Comparison of ENCODE assay signal across 10 mouse cellular contexts in the genomic region with DNA sequence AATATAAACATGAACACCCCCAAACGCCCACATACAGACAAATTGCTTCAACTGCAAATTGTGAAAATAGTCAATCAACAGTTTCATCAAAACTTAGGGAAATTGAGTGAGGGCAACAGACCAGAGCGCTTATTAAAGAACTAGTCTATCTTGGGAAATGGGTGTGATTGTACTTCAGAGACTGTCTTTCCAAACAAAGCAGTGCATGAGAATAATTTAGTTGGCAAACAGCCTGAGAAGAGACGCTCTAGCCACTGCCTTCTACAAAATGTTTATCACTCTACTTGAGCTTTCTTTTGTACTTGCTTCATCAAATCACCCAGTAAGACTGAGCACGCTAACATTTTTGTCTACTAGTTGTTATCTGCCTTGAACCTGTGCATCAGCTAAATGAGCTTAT.
DNase-seq lines count a peak whose midpoint lies in the region; ATAC-seq and TF ChIP-seq lines count a peak whose summit lies in the region.
"Had no signal": no experiment of that assay in that cellular context is flagged by ENCODE, and none has a peak within 500 bp of the region (broad histone marks: within the 10 kb centered on the region; RNA-seq: fewer than 3 reads in every experiment).

No protein-coding gene starts in this region.

- intact Hi-C loops in heart, postnatal 14 days (cut with DNase I) = loop anchor here (5.0 to 10.0 kb wide), 2 partner anchors 579 to 1436 kb away; partner anchors contain the start of gene Dach1

- H3K36me3 ChIP-seq in heart, postnatal 0 days (replicated peaks; ENCODE audit: control insufficient read depth, insufficient read depth, low read length) = no peaks in the 10 kb centered on the region
- H3K36me3 ChIP-seq in forebrain, embryonic 16.5 days (ENCODE audit: control insufficient read depth, insufficient read depth) = no peaks in the 10 kb centered on the region
- H3K36me3 ChIP-seq in limb, embryonic 15.5 days = no peaks in the 10 kb centered on the region
- no peaks in the 10 kb centered on the region for H3K36me3 ChIP-seq in neural tube, embryonic 15.5 days
- H3K36me3 ChIP-seq: liver, embryonic 12.5 days had no signal

- no peak for TF ChIP-seq EP300 in heart, postnatal 0 days (IDR thresholded peaks at IDR 0.05; ENCODE audit: low read depth)

- no peak for ATAC-seq in heart, postnatal 0 days (ENCODE audit: insufficient read depth, low read depth)
- peak; percentile 43 for ATAC-seq in forebrain, embryonic 16.5 days
- no peak for ATAC-seq in limb, embryonic 15.5 days (ENCODE audit: insufficient number of reproducible peaks, low FRiP score, low TSS enrichment, low read depth)
- no peak for ATAC-seq in neural tube, embryonic 15.5 days (ENCODE audit: low FRiP score)
- ATAC-seq: liver, embryonic 12.5 days; Patski had no signal

- 0 out of 2 replicates have a peak overlapping the region, but pooled peaks have one; percentile 45 for H3K27ac ChIP-seq in heart, postnatal 0 days (ENCODE audit: low read depth)
- no peak overlapping the region for H3K27ac ChIP-seq in forebrain, embryonic 16.5 days (ENCODE audit: low read length)
- H3K27ac ChIP-seq in limb, embryonic 15.5 days = 0 out of 2 replicates have a peak overlapping the region, but pooled peaks have one; percentile 22
- no peak overlapping the region for H3K27ac ChIP-seq in neural tube, embryonic 15.5 days (replicated peaks)
- H3K27ac ChIP-seq: liver, embryonic 12.5 days had no signal

- TF ChIP-seq CTCF in heart, postnatal 0 days (IDR thresholded peaks at IDR 0.05; ENCODE audit: low read depth) = no peak

- 49% methylated on average over 4 of the region's 4 CpGs for WGBS in heart, postnatal 0 days
- WGBS in forebrain, embryonic 16.5 days = 14% methylated on average over 4 of the region's 4 CpGs
- 55% methylated on average over 4 of the region's 4 CpGs for WGBS in limb, embryonic 15.5 days
- 35% methylated on average over 4 of the region's 4 CpGs for WGBS in neural tube, embryonic 15.5 days

- no peaks in the 10 kb centered on the region for H3K9me3 ChIP-seq in heart, postnatal 0 days (replicated peaks; ENCODE audit: control insufficient read depth, low read length)
- no peaks in the 10 kb centered on the region for H3K9me3 ChIP-seq in forebrain, embryonic 16.5 days (ENCODE audit: control insufficient read depth, low read length)
- H3K9me3 ChIP-seq in limb, embryonic 15.5 days = no peaks in the 10 kb centered on the region
- no peaks in the 10 kb centered on the region for H3K9me3 ChIP-seq in neural tube, embryonic 15.5 days (replicated peaks)
- H3K9me3 ChIP-seq: liver, embryonic 12.5 days had no signal

- no peaks in the 10 kb centered on the region for H3K27me3 ChIP-seq in heart, postnatal 0 days (ENCODE audit: control insufficient read depth, insufficient read depth, low read length)
- H3K27me3 ChIP-seq in forebrain, embryonic 16.5 days (replicated peaks; ENCODE audit: control insufficient read depth, insufficient read depth, low read length) = peaks cover 7% of the 10 kb centered on the region
- H3K27me3 ChIP-seq in limb, embryonic 15.5 days = no peaks in the 10 kb centered on the region
- no peaks in the 10 kb centered on the region for H3K27me3 ChIP-seq in neural tube, embryonic 15.5 days (replicated peaks)
- H3K27me3 ChIP-seq: liver, embryonic 12.5 days; Patski had no signal

- DNase-seq in heart, postnatal 0 days (ENCODE audit: low spot score) = no peak
- DNase-seq in heart, postnatal 14 days = no peak
- no peak for DNase-seq in kidney, adult 9 months
- no peak for DNase-seq in right cerebral cortex, postnatal 36 days (ENCODE audit: low spot score in 2 of 2)
- no peak for DNase-seq in cerebellum, postnatal 25 days

- no peak overlapping the region for H3K9ac ChIP-seq in heart, postnatal 0 days (replicated peaks; ENCODE audit: low read depth, low read length)
- no peak overlapping the region for H3K9ac ChIP-seq in forebrain, embryonic 16.5 days (replicated peaks; ENCODE audit: low read depth, low read length)
- H3K9ac ChIP-seq in limb, embryonic 15.5 days = no peak overlapping the region
- no peak overlapping the region for H3K9ac ChIP-seq in neural tube, embryonic 15.5 days (replicated peaks)
- H3K9ac ChIP-seq: liver, embryonic 12.5 days had no signal

- H3K4me3 ChIP-seq in heart, postnatal 0 days (ENCODE audit: low read depth, low read length) = no peak overlapping the region
- H3K4me3 ChIP-seq in forebrain, embryonic 16.5 days (replicated peaks; ENCODE audit: low read length) = no peak overlapping the region
- no peak overlapping the region for H3K4me3 ChIP-seq in limb, embryonic 15.5 days
- H3K4me3 ChIP-seq in neural tube, embryonic 15.5 days (replicated peaks) = no peak overlapping the region
- H3K4me3 ChIP-seq: liver, embryonic 12.5 days had no signal

- peaks cover 3% of the 10 kb centered on the region for H3K4me1 ChIP-seq in heart, postnatal 0 days (ENCODE audit: control insufficient read depth, insufficient read depth)
- peaks cover 6% of the 10 kb centered on the region for H3K4me1 ChIP-seq in forebrain, embryonic 16.5 days (replicated peaks; ENCODE audit: control insufficient read depth, insufficient read depth, low read length)
- peaks cover 5% of the 10 kb centered on the region; the same call in 1 of the 2 replicates for H3K4me1 ChIP-seq in limb, embryonic 15.5 days
- H3K4me1 ChIP-seq in neural tube, embryonic 15.5 days = peaks cover 5% of the 10 kb centered on the region; the same call in 1 of the 2 replicates
- H3K4me1 ChIP-seq: liver, embryonic 12.5 days had no signal

- 0 out of 2 replicates have a peak overlapping the region, but pooled peaks have one; percentile 7 for H3K4me2 ChIP-seq in heart, postnatal 0 days (ENCODE audit: low read depth, low read length)
- peak overlapping the region; percentile 21 for H3K4me2 ChIP-seq in forebrain, embryonic 16.5 days (ENCODE audit: low read length)
- H3K4me2 ChIP-seq in limb, embryonic 15.5 days = no peak overlapping the region
- H3K4me2 ChIP-seq in neural tube, embryonic 15.5 days = peak overlapping the region; percentile 31
- H3K4me2 ChIP-seq: liver, embryonic 12.5 days had no signal

Comparison
In these comparisons a context has a peak if more than half of its experiments do, and no peak if none do; other contexts are left out.
1. H3K27ac ChIP-seq: peak in heart, postnatal 0 days (single experiment) and limb, embryonic 15.5 days (single experiment); none in forebrain, embryonic 16.5 days (single experiment) and neural tube, embryonic 15.5 days (single experiment).